Mouse (Mus musculus) neural tube, embryonic 15.5 days (tissue): ENCODE measurements around the gene Ttn. TPM values are rescaled to one million over a fixed set of nuclear protein-coding genes. Genes with fewer than 3 reads are reported as not detected.

Experiments used
- ATAC-seq: fragments of 200-750 bp; cut with Nextera tagmentation; 2 replicates; pipeline ENCODE4 v1.8.0; 2017; ENCODE audit warnings: mild to moderate bottlenecking, moderate TSS enrichment, moderate library complexity; ENCODE audit not compliant: low FRiP score
- H3K27ac ChIP-seq: fragments of 300-500 bp; sonication (generic); replicated peaks from 2 replicates; pipeline ENCODE4 v1.5.1; 2015; ENCODE audit warnings: mild to moderate bottlenecking, inconsistent platforms
- H3K27me3 ChIP-seq: fragments of 300-500 bp; sonication (generic); replicated peaks from 2 replicates; pipeline ENCODE4 v1.6.1; 2015; ENCODE audit warnings: inconsistent platforms
- H3K36me3 ChIP-seq: fragments of 300-500 bp; sonication (generic); 2 replicates; pipeline ENCODE4 v1.6.1; 2015; ENCODE audit warnings: inconsistent platforms
- H3K4me1 ChIP-seq: fragments of 300-500 bp; sonication (generic); 2 replicates; pipeline ENCODE4 v1.6.1; 2015; ENCODE audit warnings: inconsistent platforms
- H3K4me2 ChIP-seq: fragments of 300-500 bp; sonication (generic); 2 replicates; pipeline ENCODE4 v1.6.1; 2015; ENCODE audit warnings: inconsistent platforms, mild to moderate bottlenecking, moderate library complexity
- H3K4me3 ChIP-seq: fragments of 300-500 bp; sonication (generic); replicated peaks from 2 replicates; pipeline ENCODE4 v1.5.1; 2015; ENCODE audit warnings: mild to moderate bottlenecking, inconsistent platforms
- H3K9ac ChIP-seq: fragments of 300-500 bp; sonication (generic); replicated peaks from 2 replicates; pipeline ENCODE4 v1.6.1; 2015; ENCODE audit warnings: mild to moderate bottlenecking, inconsistent platforms
- H3K9me3 ChIP-seq: fragments of 300-500 bp; sonication (generic); replicated peaks from 2 replicates; pipeline ENCODE4 v1.6.1; 2016; ENCODE audit warnings: inconsistent platforms
- whole genome bisulfite sequencing: fragments of 180-500 bp; shearing (Covaris S2); methylation state at CpG from one replicate; pipeline ENCODE4 v1.1.7; 2015; ENCODE audit warnings: mixed read lengths; 5-methylcytosine and 5-hydroxymethylcytosine counted together
- polyA plus RNA-seq: library from polyadenylated mRNA; unstranded; fragments of >200 nt; fragmentation: Nextera tagmentation; extraction: Ambion mirVana; gene quantifications from 2 replicates; pipeline ENCODE4 v1.2.1, GENCODE M21; 2015

Ttn gene
- polyA plus RNA-seq, 1 experiment from 2014 or later: 14.1 TPM

DNA sequence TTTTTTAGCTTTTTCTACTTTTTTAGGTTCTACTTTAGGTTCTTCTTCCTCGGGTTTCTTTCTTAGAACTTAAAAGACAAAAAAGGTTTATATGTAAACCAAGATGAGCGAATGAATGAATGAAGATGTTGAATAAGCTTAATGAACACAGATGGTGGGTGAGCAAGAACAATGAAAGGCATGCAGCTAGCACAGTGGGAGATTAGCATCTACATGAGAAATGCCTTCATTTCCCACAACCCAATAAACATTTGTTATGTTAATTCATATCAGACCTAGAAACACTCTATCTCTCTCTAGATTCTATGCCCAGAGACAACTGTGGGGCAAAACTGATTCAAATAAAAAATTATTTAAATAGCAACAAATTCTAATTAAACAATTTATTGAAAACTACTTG is 164.6 kb downstream of the Ttn start:
- H3K36me3 ChIP-seq: no peaks in the 10 kb centered on the region
- no peaks in the 10 kb centered on the region for H3K9me3 ChIP-seq
- no peak overlapping the region for H3K4me2 ChIP-seq
- no peak overlapping the region for H3K27ac ChIP-seq
- H3K4me1 ChIP-seq: no peaks in the 10 kb centered on the region
- no peak for ATAC-seq
- H3K27me3 ChIP-seq: no peaks in the 10 kb centered on the region
- no peak overlapping the region for H3K9ac ChIP-seq
- WGBS: 19% methylated on average over 2 of the region's 2 CpGs
- H3K4me3 ChIP-seq: no peak overlapping the region

DNA sequence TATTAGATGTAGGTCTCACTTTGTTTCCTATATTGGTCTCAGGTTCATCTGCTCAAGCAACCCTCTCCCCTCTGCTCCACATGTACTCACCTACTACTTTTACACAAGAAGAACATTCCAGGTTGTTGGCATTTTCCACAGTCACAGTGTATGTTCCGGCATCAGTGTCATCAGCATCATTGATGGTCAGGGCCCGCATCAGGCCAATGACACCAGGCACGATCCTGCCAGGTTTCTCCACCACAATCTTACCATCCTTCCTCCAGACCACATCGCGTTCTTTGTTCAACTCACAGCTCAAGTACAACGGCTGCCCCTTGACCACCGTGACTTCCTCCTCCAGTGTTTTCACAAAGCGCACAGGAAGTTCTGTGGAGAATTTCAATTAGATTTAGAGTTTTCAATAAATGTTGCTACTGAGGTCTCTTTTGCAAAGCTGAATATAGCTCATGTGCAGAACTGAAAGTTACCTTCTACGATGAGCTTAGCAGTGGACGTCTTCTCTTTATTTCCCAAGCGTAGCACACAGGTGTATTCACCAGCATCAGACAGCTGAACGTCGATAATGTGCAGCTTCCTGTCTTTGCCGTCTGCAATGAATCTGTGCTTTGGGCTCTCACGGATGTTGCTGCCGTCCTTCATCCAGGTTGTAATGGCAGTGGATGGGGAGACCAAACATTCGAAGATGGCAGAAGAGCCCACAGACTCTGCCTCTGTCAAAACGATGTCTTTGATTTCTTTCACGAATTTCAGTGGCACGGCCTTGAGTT is 168.1 kb downstream of the Ttn start:
- H3K9ac ChIP-seq: no peak overlapping the region
- no peaks in the 10 kb centered on the region for H3K9me3 ChIP-seq
- H3K36me3 ChIP-seq: no peaks in the 10 kb centered on the region
- 92% methylated on average over 20 of the region's 20 CpGs for WGBS
- no peak for ATAC-seq
- H3K27ac ChIP-seq: no peak overlapping the region
- no peak overlapping the region for H3K4me2 ChIP-seq
- no peak overlapping the region for H3K4me3 ChIP-seq
- H3K4me1 ChIP-seq: no peaks in the 10 kb centered on the region
- no peaks in the 10 kb centered on the region for H3K27me3 ChIP-seq

GRCm38 (mm10) chr2:76811160-76811559 is 171.2 kb downstream of the Ttn start:
- WGBS: 96% methylated on average over 17 of the region's 17 CpGs
- Histone ChIP-seq H3K9ac (no peak overlapping the region), H3K4me3 (no peak overlapping the region), H3K9me3 (no peaks in the 10 kb centered on the region), H3K27me3 (no peaks in the 10 kb centered on the region), H3K27ac (no peak overlapping the region), H3K4me2 (no peak overlapping the region), H3K36me3 (no peaks in the 10 kb centered on the region), H3K4me1 (no peaks in the 10 kb centered on the region)
- ATAC-seq: no peak

GRCm38 (mm10) chr2:76808334-76808733 is 174.0 kb downstream of the Ttn start:
- Histone ChIP-seq H3K4me1 (no peaks in the 10 kb centered on the region), H3K9me3 (no peaks in the 10 kb centered on the region), H3K9ac (no peak overlapping the region), H3K4me3 (no peak overlapping the region), H3K27me3 (no peaks in the 10 kb centered on the region), H3K36me3 (no peaks in the 10 kb centered on the region), H3K27ac (no peak overlapping the region), H3K4me2 (no peak overlapping the region)
- no peak for ATAC-seq
- WGBS: 98% methylated on average over 10 of the region's 10 CpGs

- Histone ChIP-seq H3K9me3 (no peaks in the 10 kb centered on the region), H3K27me3 (no peaks in the 10 kb centered on the region), H3K36me3 (no peaks in the 10 kb centered on the region), H3K9ac (no peak overlapping the region), H3K4me1 (no peaks in the 10 kb centered on the region), H3K4me3 (no peak overlapping the region), H3K27ac (no peak overlapping the region), H3K4me2 (no peak overlapping the region)
- 89% methylated on average over 7 of the region's 7 CpGs for WGBS
- ATAC-seq: no peak
Measured at GRCm38 (mm10) chr2:76807284-76807683, 175.1 kb downstream of the Ttn start.

DNA sequence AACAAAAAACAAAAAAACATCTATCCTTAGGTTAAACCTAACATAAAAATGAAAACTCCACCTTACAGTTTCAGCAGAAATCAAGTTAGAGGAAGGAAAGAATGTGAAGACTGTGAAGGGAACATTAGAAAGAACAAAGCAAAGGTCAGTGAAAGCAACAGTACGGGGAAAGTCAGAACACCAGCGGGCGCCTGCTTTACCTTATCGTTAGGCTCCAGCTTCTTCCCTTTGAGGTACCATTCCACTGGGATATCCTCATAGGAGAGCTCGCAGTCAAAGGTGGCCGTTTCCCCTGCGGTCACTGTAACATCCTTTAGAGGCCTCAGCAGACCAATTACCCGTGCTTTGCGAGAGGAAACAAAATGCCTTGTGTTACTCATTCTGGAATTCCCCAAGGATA is 175.5 kb downstream of the Ttn start:
- Histone ChIP-seq H3K36me3 (no peaks in the 10 kb centered on the region), H3K27me3 (no peaks in the 10 kb centered on the region), H3K9ac (no peak overlapping the region), H3K9me3 (no peaks in the 10 kb centered on the region), H3K4me3 (no peak overlapping the region), H3K4me1 (no peaks in the 10 kb centered on the region), H3K27ac (no peak overlapping the region), H3K4me2 (no peak overlapping the region)
- no peak for ATAC-seq
- WGBS: 71% methylated on average over 9 of the region's 9 CpGs

DNA sequence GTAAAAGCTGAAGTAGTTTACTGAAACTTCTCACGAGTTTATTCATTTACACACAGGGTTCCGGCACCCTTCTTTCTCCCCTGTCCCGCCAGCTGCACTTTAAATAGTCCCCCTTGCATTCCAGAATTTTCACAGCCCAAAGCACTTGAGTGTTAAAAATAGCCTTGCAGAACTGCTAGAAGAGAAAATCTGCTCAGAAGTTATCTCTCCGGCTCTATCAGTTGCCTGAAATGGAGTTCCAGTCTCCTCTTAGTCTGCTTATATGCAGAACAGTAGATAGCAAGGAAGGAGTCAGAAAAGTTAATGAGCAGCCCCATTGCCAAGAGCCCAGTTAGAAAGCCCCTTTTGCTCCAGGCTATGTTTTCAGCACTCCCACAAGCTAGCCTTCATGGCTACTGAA is 176.0 kb downstream of the Ttn start:
- Histone ChIP-seq H3K9me3 (no peaks in the 10 kb centered on the region), H3K4me1 (no peaks in the 10 kb centered on the region), H3K4me3 (no peak overlapping the region), H3K4me2 (no peak overlapping the region), H3K27me3 (no peaks in the 10 kb centered on the region), H3K36me3 (no peaks in the 10 kb centered on the region), H3K9ac (no peak overlapping the region), H3K27ac (no peak overlapping the region)
- 69% methylated on average over 4 of the region's 4 CpGs for WGBS
- ATAC-seq: no peak

DNA sequence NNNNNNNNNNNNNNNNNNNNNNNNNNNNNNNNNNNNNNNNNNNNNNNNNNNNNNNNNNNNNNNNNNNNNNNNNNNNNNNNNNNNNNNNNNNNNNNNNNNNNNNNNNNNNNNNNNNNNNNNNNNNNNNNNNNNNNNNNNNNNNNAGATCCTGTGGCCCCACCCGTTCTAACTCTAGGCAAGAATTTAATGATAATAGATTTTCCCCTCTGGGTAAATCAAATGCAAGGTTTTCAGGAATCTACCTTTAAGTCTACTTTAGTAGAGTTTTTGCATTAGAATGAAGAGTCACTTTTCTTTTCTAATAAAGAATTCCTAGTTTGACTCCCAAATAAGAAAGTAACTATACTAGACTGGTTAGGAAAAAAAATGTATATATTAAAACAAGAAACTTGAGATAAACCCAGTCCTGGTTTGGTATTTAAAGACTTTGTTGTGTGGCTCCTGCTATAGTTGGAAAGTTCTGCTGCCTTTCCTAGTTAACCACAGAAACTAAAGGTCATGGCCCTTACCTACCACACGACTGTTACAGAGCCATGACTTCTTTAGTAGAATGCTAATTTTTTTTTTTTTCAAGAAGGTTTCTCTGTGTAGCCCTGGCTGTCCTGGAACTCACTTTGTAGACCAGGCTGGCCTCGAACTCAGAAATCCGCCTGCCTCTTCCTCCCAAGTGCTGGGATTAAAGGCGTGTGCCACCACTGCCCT is 177.0 kb downstream of the Ttn start:
- Histone ChIP-seq H3K4me3 (no peak overlapping the region), H3K4me1 (no peaks in the 10 kb centered on the region), H3K36me3 (no peaks in the 10 kb centered on the region), H3K27me3 (no peaks in the 10 kb centered on the region), H3K9ac (no peak overlapping the region), H3K27ac (no peak overlapping the region), H3K9me3 (no peaks in the 10 kb centered on the region), H3K4me2 (no peak overlapping the region)
- ATAC-seq: no peak
- 74% methylated on average over 5 of the region's 5 CpGs for WGBS

GRCm38 (mm10) chr2:76784171-76784570 is 198.2 kb downstream of the Ttn start:
- H3K27ac ChIP-seq: no peak overlapping the region
- H3K36me3 ChIP-seq: no peaks in the 10 kb centered on the region
- H3K27me3 ChIP-seq: no peaks in the 10 kb centered on the region
- H3K9me3 ChIP-seq: no peaks in the 10 kb centered on the region
- no peak overlapping the region for H3K4me2 ChIP-seq
- WGBS: 96% methylated on average over 12 of the region's 12 CpGs
- no peak for ATAC-seq
- H3K4me1 ChIP-seq: no peaks in the 10 kb centered on the region
- H3K4me3 ChIP-seq: no peak overlapping the region
- no peak overlapping the region for H3K9ac ChIP-seq

GRCm38 (mm10) chr2:76780792-76781191 is 201.6 kb downstream of the Ttn start:
- Histone ChIP-seq H3K4me2 (no peak overlapping the region), H3K4me3 (no peak overlapping the region), H3K36me3 (no peaks in the 10 kb centered on the region), H3K27ac (no peak overlapping the region), H3K9me3 (no peaks in the 10 kb centered on the region), H3K9ac (no peak overlapping the region), H3K27me3 (no peaks in the 10 kb centered on the region), H3K4me1 (no peaks in the 10 kb centered on the region)
- WGBS: 94% methylated on average over 13 of the region's 13 CpGs
- ATAC-seq: no peak

- no peaks in the 10 kb centered on the region for H3K9me3 ChIP-seq
- H3K9ac ChIP-seq: no peak overlapping the region
- WGBS: 92% methylated on average over 10 of the region's 10 CpGs
- ATAC-seq: no peak
- no peaks in the 10 kb centered on the region for H3K36me3 ChIP-seq
- H3K27ac ChIP-seq: no peak overlapping the region
- no peaks in the 10 kb centered on the region for H3K4me1 ChIP-seq
- H3K4me2 ChIP-seq: no peak overlapping the region
- H3K27me3 ChIP-seq: no peaks in the 10 kb centered on the region
- no peak overlapping the region for H3K4me3 ChIP-seq
Measured at GRCm38 (mm10) chr2:76769831-76770230, 212.5 kb downstream of the Ttn start.

- no peaks in the 10 kb centered on the region for H3K27me3 ChIP-seq
- H3K4me3 ChIP-seq: no peak overlapping the region
- ATAC-seq: no peak
- no peak overlapping the region for H3K9ac ChIP-seq
- no peak overlapping the region for H3K27ac ChIP-seq
- H3K9me3 ChIP-seq: no peaks in the 10 kb centered on the region
- no peaks in the 10 kb centered on the region for H3K4me1 ChIP-seq
- H3K4me2 ChIP-seq: no peak overlapping the region
- no peaks in the 10 kb centered on the region for H3K36me3 ChIP-seq
- 96% methylated on average over 12 of the region's 12 CpGs for whole genome bisulfite sequencing
Measured at GRCm38 (mm10) chr2:76767231-76767630, 215.1 kb downstream of the Ttn start.
